Mouse (Mus musculus) kidney, postnatal 0 days (tissue): Measurements from ENCODE around the gene Lrrc37a. TPM values are rescaled to one million over a fixed set of nuclear protein-coding genes. Genes with fewer than 3 reads are reported as not detected.

ENCODE experiments used
- ATAC-seq: fragments of 200-750 bp; cut with Nextera tagmentation; replicated peaks from 2 replicates; pipeline ENCODE4 v1.8.0; 2017; ENCODE audit warnings: low read depth, moderate number of reproducible peaks, moderate TSS enrichment, moderate library complexity; ENCODE audit not compliant: low FRiP score
- DNase-seq: peaks from one replicate; pipeline ENCODE4 v3.0.0-alpha.2; 2016; ENCODE audit warnings: low spot score
- H3K27ac ChIP-seq: fragments of 300-500 bp; sonication (generic); 2 replicates; pipeline ENCODE4 v1.5.1; 2014; ENCODE audit warnings: mild to moderate bottlenecking
- H3K27me3 ChIP-seq: fragments of 300-500 bp; sonication (generic); 2 replicates; pipeline ENCODE4 v1.6.1; 2014; ENCODE audit warnings: low read length, mixed read lengths; ENCODE audit not compliant: insufficient read depth
- H3K36me3 ChIP-seq: fragments of 300-500 bp; sonication (generic); 2 replicates; pipeline ENCODE4 v1.6.1; 2014; ENCODE audit warnings: low read length, mixed read lengths; ENCODE audit not compliant: insufficient read depth
- H3K4me1 ChIP-seq: fragments of 300-500 bp; sonication (generic); replicated peaks from 2 replicates; pipeline ENCODE4 v1.6.1; 2014; ENCODE audit warnings: antibody characterized with exemption, low read length, mixed read lengths; ENCODE audit not compliant: insufficient read depth
- H3K4me2 ChIP-seq: fragments of 300-500 bp; sonication (generic); 2 replicates; pipeline ENCODE4 v1.6.1; 2014; ENCODE audit warnings: mild to moderate bottlenecking, low read length, moderate library complexity, mixed read lengths
- H3K4me3 ChIP-seq: fragments of 300-500 bp; sonication (generic); replicated peaks from 2 replicates; pipeline ENCODE4 v1.5.1; 2014; ENCODE audit warnings: low read depth, low read length
- H3K9ac ChIP-seq: fragments of 300-500 bp; sonication (generic); 2 replicates; pipeline ENCODE4 v1.6.1; 2014; ENCODE audit warnings: low read depth, low read length
- H3K9me3 ChIP-seq: fragments of 300-500 bp; sonication (generic); replicated peaks from 2 replicates; pipeline ENCODE4 v1.6.1; 2016; ENCODE audit warnings: low read length, inconsistent platforms, mixed read lengths
- CTCF ChIP-seq: IDR thresholded peaks from 2 replicates; pipeline ENCODE4 v1.5.1; 2016; ENCODE audit warnings: antibody characterized with exemption, low read depth, mild to moderate bottlenecking, moderate library complexity
- WGBS: fragments of 180-500 bp; shearing (Covaris S2); extraction: QIAGEN DNeasy Blood & Tissue Kit; methylation state at CpG from one replicate; pipeline ENCODE4 v1.1.7; 2014; 5-methylcytosine and 5-hydroxymethylcytosine counted together
- polyA plus RNA-seq: library from polyadenylated mRNA; unstranded; fragments of >200 nt; fragmentation: Nextera tagmentation; extraction: Ambion mirVana; gene quantifications from 2 replicates; pipeline ENCODE4 v1.2.1, GENCODE M21; 2015

Gene Lrrc37a
- polyA plus RNA-seq, 1 experiment from 2014 or later, result not detected

GRCm38 (mm10) chr11:103404618-103405017 lies 99.8 kb downstream of the Lrrc37a start:
- Histone ChIP-seq H3K36me3 (peaks cover 11% of the 10 kb centered on the region; the same call in 1 of the 2 replicates), H3K9me3 (no peaks in the 10 kb centered on the region), H3K27ac (no peak overlapping the region), H3K4me2 (no peak overlapping the region), H3K4me3 (no peak overlapping the region), H3K4me1 (no peaks in the 10 kb centered on the region), H3K9ac (no peak overlapping the region), H3K27me3 (no peaks in the 10 kb centered on the region)
- TF ChIP-seq CTCF, result no peak
- DNase-seq (no peak), ATAC-seq (no peak)

- Histone ChIP-seq H3K4me1 (no peaks in the 10 kb centered on the region), H3K4me3 (no peak overlapping the region), H3K9ac (no peak overlapping the region), H3K9me3 (no peaks in the 10 kb centered on the region), H3K27ac (no peak overlapping the region), H3K4me2 (no peak overlapping the region), H3K27me3 (no peaks in the 10 kb centered on the region), H3K36me3 (peaks cover 11% of the 10 kb centered on the region; the same call in 1 of the 2 replicates)
- DNase-seq, result no peak
- ATAC-seq, result no peak
- no peak for TF ChIP-seq CTCF
- 49% methylated on average over 4 of the region's 4 CpGs for WGBS
These were observed 100.6 kb downstream of the Lrrc37a start for GRCm38 (mm10) chr11:103403776-103404175.

GRCm38 (mm10) chr11:103402738-103403137 lies 101.7 kb downstream of the Lrrc37a start:
- H3K27ac ChIP-seq, result no peak overlapping the region
- no peak overlapping the region for H3K4me2 ChIP-seq
- TF ChIP-seq CTCF, result no peak
- no peaks in the 10 kb centered on the region for H3K9me3 ChIP-seq
- 87% methylated on average over 5 of the region's 5 CpGs for WGBS
- no peak overlapping the region for H3K4me3 ChIP-seq
- no peak overlapping the region for H3K9ac ChIP-seq
- H3K27me3 ChIP-seq, result no peaks in the 10 kb centered on the region
- H3K4me1 ChIP-seq, result no peaks in the 10 kb centered on the region
- no peak for ATAC-seq
- DNase-seq, result no peak
- H3K36me3 ChIP-seq, result peaks cover 11% of the 10 kb centered on the region; the same call in 1 of the 2 replicates

GRCm38 (mm10) chr11:103402198-103402597 lies 102.2 kb downstream of the Lrrc37a start:
- peaks cover 11% of the 10 kb centered on the region; the same call in 1 of the 2 replicates for H3K36me3 ChIP-seq
- no peaks in the 10 kb centered on the region for H3K9me3 ChIP-seq
- H3K4me1 ChIP-seq, result no peaks in the 10 kb centered on the region
- peak; percentile 76 for TF ChIP-seq CTCF
- no peak overlapping the region for H3K27ac ChIP-seq
- H3K4me3 ChIP-seq, result no peak overlapping the region
- 61% methylated on average over 2 of the region's 2 CpGs for WGBS
- no peak overlapping the region for H3K9ac ChIP-seq
- no peak overlapping the region for H3K4me2 ChIP-seq
- ATAC-seq (0 out of 2 replicates have a peak, but pooled peaks have one; percentile 52), DNase-seq (peak; percentile 69)
- H3K27me3 ChIP-seq, result no peaks in the 10 kb centered on the region

Other genes starting within 250 kb of the Lrrc37a start
- gene Map3k14, start 237.1 kb downstream of the Lrrc37a start, polyA plus RNA-seq, result 3.2 and 3.8 TPM in 2 replicates
- gene Arhgap27, start 140.9 kb downstream of the Lrrc37a start, polyA plus RNA-seq, result 15.9 and 16.6 TPM in 2 replicates
- 5.4 and 6.1 TPM in 2 replicates for gene Plekhm1, start 91.9 kb downstream of the Lrrc37a start, polyA plus RNA-seq
- not detected in 2 replicates for gene Gm884, start 116.5 kb upstream of the Lrrc37a start, polyA plus RNA-seq
- gene Lyzl6, start 134.3 kb upstream of the Lrrc37a start, polyA plus RNA-seq, result not detected in 2 replicates
- gene Rprml, start 145.0 kb upstream of the Lrrc37a start, polyA plus RNA-seq, result 0.14 TPM in 1 of 2 replicates, not detected in the other
- 87.0 and 95.2 TPM in 2 replicates for gene Gosr2, start 193.3 kb upstream of the Lrrc37a start, polyA plus RNA-seq
- gene Wnt9b, start 245.2 kb upstream of the Lrrc37a start, polyA plus RNA-seq, result 10.4 and 12.5 TPM in 2 replicates